Mouse (Mus musculus): Measurements from ENCODE around the gene Eps15l1. TPM values are rescaled to one million over a fixed set of nuclear protein-coding genes. Genes with fewer than 3 reads are reported as not detected.

Eps15l1 gene
- polyA plus RNA-seq (2014; fragmentation: Illumina TruSeq; extraction: RNeasy Lipid Tissue Mini Kit (QIAGEN cat#74804); ENCODE audit: low read depth, low replicate concordance) = 11.4 TPM

DNA sequence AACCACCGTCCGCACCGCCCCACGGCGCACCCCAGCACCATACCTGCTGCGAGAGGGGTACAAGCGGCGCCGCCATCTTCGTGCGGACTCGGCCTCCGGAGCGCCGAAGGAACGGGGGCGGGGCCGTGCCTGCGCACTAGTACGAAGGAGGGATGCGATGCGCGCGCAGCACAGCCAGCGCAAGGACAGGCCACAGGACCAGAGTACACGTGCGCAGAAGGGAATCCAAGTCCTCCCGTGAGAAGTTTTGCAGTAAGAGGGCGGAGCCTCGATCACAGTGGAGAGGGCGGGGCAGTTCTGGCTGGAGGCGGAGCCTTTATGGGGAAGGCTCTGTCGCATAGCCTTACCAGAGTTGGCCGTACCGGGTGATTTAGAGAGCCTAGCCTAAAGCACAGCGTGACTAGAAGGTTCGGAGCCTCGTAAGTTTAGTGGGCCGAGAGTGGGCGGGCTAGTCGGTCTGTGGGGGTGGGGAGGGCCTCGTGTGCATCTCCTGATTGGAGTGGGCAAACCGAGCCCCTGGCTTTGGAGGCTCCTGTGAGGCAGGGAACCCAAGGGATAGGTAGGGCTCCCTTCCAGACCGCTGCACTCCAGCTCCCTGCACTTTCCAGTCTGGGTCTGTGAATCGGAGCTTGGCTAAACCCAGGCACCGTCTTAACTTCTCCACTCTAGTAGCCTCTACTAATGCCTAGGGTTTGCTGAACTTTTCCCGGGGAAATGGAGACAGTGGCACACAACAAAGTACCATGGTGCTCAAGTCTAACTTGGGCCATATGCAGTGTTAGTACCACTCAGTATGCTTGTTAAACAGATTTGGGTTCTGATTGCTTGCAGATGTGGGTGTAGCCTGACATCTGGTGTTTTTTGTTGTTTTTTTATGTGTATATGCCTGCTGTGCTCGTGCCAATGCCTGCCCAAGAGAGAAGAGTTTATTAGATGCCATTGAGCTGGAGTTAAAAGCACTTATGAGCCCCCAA lies at the start of gene Eps15l1:
Gene Eps15l1, minus strand, starts transcription at position 99 of the 974 bp plus-strand sequence.

DNA sequence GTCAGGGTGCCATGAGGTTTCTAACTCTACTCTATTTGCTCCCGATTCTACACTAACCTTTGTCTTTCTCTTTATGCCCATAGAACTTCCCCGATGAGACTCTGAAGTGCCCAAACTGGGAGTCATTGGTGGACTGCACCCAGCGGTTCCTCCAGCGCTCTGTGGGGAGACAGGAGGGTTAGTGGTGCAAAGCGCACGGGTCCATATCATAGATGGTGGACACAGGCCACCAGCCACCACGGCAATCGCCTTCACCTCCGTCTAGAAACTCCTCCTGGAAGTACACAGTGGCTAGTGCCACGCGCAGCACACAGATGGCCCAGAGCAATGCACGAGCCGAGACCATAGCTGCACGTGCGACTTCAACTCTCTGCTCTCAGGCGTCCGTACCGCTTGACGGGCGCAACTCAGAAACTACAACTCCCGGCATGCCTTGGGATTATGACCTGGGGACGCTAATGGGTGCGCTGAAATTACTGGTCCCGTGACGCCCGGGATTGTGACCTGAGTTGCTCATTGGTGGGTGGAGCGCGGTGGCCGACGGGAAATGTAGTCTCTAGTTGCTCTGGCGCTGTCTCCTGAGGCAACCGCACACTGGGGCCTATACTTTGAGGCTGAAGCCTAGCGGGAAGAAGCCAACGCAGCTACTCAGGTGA lies 22.2 kb upstream of the Eps15l1 start, which contains the start of the genes Calr3 and 1700030K09Rik:
Gene Calr3, minus strand, starts transcription at position 533 of the 656 bp plus-strand sequence.
Gene 1700030K09Rik, plus strand, starts transcription at position 543 of the 656 bp plus-strand sequence.

DNA sequence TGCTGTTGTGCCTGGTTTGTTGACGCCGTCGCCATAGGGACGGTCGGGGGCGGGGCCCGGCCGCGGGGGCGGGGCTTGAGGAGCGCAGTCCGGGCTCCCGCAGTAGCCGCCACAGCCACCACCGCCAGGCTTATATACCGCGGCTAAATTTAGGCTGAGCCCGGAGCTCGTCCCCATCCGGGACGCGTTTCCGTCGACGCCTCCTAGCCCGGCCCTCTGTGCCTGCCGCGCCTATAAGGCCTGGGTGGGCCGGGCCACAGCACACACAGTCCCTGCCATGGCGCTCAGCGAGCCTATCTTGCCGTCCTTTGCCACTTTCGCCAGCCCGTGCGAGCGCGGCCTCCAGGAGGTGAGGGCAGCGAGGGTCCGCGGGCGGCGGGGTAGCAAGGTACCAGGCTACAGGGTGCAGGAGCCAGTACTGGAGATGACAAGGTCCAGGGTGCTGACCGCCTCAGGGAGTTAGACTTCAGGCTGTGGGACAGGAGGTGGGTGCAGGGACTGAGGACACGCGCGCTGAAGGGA lies 102.4 kb downstream of the Eps15l1 start, which contains the start of gene Klf2:
Gene Klf2, plus strand, starts transcription at position 233 of the 522 bp plus-strand sequence.

DNA sequence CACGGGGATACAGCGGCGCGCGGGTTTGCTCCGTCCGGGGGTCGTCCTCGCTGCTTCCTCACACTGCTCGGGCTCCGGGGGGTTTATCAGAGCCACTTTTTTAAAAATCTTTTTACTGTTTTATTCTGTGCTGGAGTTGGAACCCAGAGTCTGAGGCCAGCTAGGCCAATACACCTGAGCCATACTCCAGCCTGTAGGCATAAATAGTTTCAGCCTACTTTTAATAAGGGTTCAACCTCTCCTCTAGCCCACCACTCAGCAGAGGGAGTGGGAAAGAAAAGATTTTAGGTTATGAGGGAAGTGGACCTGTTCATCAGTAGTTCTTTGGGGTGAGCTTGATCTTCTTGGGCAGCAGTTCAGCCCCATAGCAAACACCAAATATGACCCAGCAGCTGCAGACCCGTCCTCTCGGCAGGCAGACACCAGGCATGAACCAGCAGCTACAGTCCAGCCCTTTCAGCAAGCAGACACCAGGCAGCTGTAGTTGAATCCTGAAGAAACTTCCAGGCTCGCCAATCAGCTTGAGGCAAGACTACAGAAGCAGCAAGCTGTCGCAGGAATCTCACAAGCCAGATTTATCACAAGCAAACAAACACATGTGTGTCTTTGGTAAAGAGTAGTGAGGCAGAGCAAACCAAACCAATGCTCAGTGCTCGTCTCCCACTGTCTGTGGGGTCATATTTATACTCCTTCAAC lies 115.9 kb downstream of the Eps15l1 start, which contains the start of gene Gm10282:
Gene Gm10282, minus strand, starts transcription at position 51 of the 696 bp plus-strand sequence.

Other genes with a start within 250 kb of the Eps15l1 start
- gene Hsh2d, start 231.8 kb downstream of the Eps15l1 start, polyA plus RNA-seq (2014; fragmentation: Illumina TruSeq; extraction: RNeasy Lipid Tissue Mini Kit (QIAGEN cat#74804); ENCODE audit: low read depth, low replicate concordance) = not detected
- gene Cib3, start 208.6 kb downstream of the Eps15l1 start, polyA plus RNA-seq (2014; fragmentation: Illumina TruSeq; extraction: RNeasy Lipid Tissue Mini Kit (QIAGEN cat#74804); ENCODE audit: low read depth, low replicate concordance) = 2.5 TPM
- not detected for gene Gm11034, start 207.8 kb downstream of the Eps15l1 start, polyA plus RNA-seq (2014; fragmentation: Illumina TruSeq; extraction: RNeasy Lipid Tissue Mini Kit (QIAGEN cat#74804); ENCODE audit: low read depth, low replicate concordance)
- 15.1 TPM for gene Fam32a, start 201.7 kb downstream of the Eps15l1 start, polyA plus RNA-seq (2014; fragmentation: Illumina TruSeq; extraction: RNeasy Lipid Tissue Mini Kit (QIAGEN cat#74804); ENCODE audit: low read depth, low replicate concordance)
- 11.5 TPM for gene Ap1m1, start 181.4 kb downstream of the Eps15l1 start, polyA plus RNA-seq (2014; fragmentation: Illumina TruSeq; extraction: RNeasy Lipid Tissue Mini Kit (QIAGEN cat#74804); ENCODE audit: low read depth, low replicate concordance)
- not detected for gene Gm10282, start 116.2 kb downstream of the Eps15l1 start, polyA plus RNA-seq (2014; fragmentation: Illumina TruSeq; extraction: RNeasy Lipid Tissue Mini Kit (QIAGEN cat#74804); ENCODE audit: low read depth, low replicate concordance)
- gene Klf2, start 102.4 kb downstream of the Eps15l1 start, polyA plus RNA-seq (2014; fragmentation: Illumina TruSeq; extraction: RNeasy Lipid Tissue Mini Kit (QIAGEN cat#74804); ENCODE audit: low read depth, low replicate concordance) = 2.3 TPM
- 2.2 TPM for gene Calr3, start 22.4 kb upstream of the Eps15l1 start, polyA plus RNA-seq (2014; fragmentation: Illumina TruSeq; extraction: RNeasy Lipid Tissue Mini Kit (QIAGEN cat#74804); ENCODE audit: low read depth, low replicate concordance)
- gene 1700030K09Rik, start 22.4 kb upstream of the Eps15l1 start, polyA plus RNA-seq (2014; fragmentation: Illumina TruSeq; extraction: RNeasy Lipid Tissue Mini Kit (QIAGEN cat#74804); ENCODE audit: low read depth, low replicate concordance) = 0.26 TPM
- 3.3 TPM for gene Cherp, start 53.8 kb upstream of the Eps15l1 start, polyA plus RNA-seq (2014; fragmentation: Illumina TruSeq; extraction: RNeasy Lipid Tissue Mini Kit (QIAGEN cat#74804); ENCODE audit: low read depth, low replicate concordance)
- 19.0 TPM for gene Slc35e1, start 71.2 kb upstream of the Eps15l1 start, polyA plus RNA-seq (2014; fragmentation: Illumina TruSeq; extraction: RNeasy Lipid Tissue Mini Kit (QIAGEN cat#74804); ENCODE audit: low read depth, low replicate concordance)
- 0.69 TPM for gene Med26, start 126.8 kb upstream of the Eps15l1 start, polyA plus RNA-seq (2014; fragmentation: Illumina TruSeq; extraction: RNeasy Lipid Tissue Mini Kit (QIAGEN cat#74804); ENCODE audit: low read depth, low replicate concordance)
- gene Smim7, start 149.6 kb upstream of the Eps15l1 start, polyA plus RNA-seq (2014; fragmentation: Illumina TruSeq; extraction: RNeasy Lipid Tissue Mini Kit (QIAGEN cat#74804); ENCODE audit: low read depth, low replicate concordance) = 30.5 TPM
- 0.29 TPM for gene Tmem38a, start 150.6 kb upstream of the Eps15l1 start, polyA plus RNA-seq (2014; fragmentation: Illumina TruSeq; extraction: RNeasy Lipid Tissue Mini Kit (QIAGEN cat#74804); ENCODE audit: low read depth, low replicate concordance)
- gene Nwd1, start 225.3 kb upstream of the Eps15l1 start, polyA plus RNA-seq (2014; fragmentation: Illumina TruSeq; extraction: RNeasy Lipid Tissue Mini Kit (QIAGEN cat#74804); ENCODE audit: low read depth, low replicate concordance) = not detected

Measured in liver, adult 10 weeks (tissue).